Mouse (Mus musculus): Measurements from ENCODE around the gene Dirc2. TPM values are rescaled to one million over a fixed set of nuclear protein-coding genes. Genes with fewer than 3 reads are reported as not detected.

Dirc2 gene
- 10 to 100 TPM; 67.7 to 72.7 TPM for total RNA-seq (2021)

DNA sequence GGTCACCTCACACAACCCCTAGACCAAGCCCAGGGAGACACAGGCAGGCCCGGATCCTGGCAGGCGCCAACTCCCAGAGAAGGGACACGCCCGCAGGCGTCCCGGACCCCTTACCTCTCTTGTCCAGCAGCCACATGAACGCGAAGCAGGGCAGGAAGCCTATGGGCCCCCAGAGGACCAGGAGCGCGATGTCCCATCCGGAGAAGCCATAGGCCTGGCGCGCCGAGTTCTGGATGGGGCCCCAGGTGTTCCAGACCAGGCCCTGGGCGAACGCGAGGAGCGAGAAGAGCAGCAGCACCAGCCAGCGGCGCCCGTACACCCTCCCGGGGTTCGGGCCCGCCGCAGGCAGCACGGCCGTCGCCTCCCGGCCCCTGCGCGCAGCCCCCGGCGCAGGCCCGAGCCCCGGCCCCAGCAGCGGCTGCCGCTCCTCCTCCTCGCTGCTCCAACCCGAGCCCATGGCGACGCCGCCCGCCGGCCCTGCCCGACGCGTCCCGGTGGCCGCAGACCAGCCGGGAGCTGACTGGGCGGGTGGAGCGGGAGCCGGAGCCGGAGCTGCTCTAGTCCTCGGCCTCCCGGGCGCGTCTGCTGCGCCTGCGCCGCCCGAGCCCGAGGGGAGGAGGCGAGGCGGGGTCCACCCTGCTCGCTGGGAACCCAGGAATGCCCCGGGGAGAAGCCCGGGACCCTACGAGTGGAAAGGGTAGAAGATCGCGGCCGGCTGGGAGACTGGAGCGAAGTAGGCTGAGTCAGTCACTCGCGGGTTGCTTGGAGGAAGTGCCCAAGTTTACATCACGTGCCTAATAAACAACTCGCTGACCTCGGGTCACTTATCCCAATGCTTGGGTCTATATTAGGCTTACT lies at the start of gene Dirc2:
Gene Dirc2 (minus strand): TSS at position 572 of the 858 bp plus-strand sequence.
- peak; percentile 81 to 82 for DNase-seq (ENCODE audit: low spot score in 2 of 2)
- intact Hi-C loops (cut with DNase I): loop anchor here (5.0 kb wide), 2 partner anchors 37 to 48 kb away; no protein-coding TSS in a partner anchor

DNA sequence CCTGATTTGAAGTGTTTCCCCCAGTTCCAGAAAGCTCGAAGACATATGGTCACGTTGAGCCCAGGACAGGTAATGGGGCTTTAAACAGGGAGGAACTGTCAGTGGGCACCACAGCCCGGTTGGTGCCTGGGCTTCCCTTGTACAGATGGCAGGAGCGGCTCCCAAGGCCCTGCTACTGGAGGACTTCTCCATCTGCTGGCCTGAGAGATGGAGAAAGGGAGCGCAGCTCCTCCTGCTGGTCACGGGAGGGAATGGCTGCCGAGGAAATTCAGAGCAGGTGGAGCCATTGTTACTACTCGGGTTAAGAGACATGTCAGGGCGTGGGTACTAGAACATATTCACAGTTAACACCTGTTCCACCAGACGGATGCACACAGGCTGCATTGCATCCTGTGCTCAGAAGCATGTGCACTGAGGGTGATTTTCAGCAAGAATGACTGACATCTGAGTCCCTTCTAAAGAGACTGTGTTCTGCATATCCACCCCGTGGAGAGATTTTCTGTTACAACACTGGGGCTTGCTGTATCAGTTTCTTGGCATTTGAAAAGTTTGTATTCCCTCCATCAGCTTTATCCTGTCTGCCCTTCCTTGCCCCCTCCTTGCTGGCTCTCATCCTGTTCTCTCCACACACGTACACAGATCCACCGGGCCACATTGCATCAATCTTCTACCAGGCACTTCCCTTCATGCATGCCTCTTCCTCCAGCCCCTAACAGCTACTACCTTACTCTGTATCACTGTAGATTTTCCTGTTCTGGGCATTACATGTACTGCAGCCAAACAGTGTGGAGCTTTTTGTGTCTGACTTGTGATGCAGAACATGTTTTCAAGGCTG lies 48.3 kb upstream of the Dirc2 start:
- intact Hi-C loops (cut with DNase I): loop anchor here (1.0 to 5.0 kb wide), 4 partner anchors 50 to 495 kb away; partner anchors contain the start of genes Dirc2 and Sema5b
- DNase-seq (ENCODE audit: low spot score in 2 of 2): peak; percentile 75 to 89

DNA sequence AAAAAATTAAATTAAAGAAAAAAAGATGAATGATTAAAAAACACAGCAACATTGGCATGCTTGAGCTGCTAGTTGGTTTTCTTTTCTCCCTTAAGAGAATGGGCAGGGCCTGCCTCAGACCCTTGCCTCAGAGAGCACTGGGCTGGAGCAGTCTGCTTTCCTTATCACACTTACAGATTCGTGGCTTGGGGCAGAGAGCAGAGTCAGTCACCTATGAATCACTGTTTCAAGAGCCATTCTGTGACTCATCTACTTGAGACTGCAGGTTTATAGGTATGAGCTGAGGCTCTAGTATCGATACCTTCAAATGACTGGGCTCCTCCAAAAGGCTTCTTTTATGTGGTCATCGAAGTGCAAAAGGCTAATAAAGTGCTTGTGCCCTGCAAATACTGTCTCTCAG lies 44.0 kb upstream of the Dirc2 start:
- no peak for DNase-seq (ENCODE audit: low spot score in 2 of 2)
- intact Hi-C loops (cut with DNase I): no loop called here

DNA sequence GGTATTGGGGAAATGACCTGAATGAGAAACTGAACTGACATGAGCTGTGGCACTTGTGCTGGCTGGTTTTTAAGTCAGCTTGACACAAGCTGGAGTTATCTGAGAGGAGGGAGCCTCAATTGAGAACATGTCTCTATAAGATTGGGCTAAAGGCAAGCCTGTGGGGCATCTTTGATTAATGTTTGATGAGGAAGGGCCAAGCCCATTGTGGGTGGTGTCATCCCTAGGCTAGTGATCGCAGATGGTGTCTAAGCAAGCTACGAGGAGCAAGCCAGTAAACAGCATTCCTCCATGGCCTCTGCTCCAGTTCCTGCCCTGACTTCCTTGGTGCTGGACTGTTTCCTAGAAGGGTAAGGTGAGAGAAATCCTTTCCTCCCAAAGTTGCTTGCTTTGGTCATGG lies 39.7 kb upstream of the Dirc2 start:
- intact Hi-C loops (cut with DNase I): no loop called here
- DNase-seq (ENCODE audit: low spot score in 2 of 2): no peak

DNA sequence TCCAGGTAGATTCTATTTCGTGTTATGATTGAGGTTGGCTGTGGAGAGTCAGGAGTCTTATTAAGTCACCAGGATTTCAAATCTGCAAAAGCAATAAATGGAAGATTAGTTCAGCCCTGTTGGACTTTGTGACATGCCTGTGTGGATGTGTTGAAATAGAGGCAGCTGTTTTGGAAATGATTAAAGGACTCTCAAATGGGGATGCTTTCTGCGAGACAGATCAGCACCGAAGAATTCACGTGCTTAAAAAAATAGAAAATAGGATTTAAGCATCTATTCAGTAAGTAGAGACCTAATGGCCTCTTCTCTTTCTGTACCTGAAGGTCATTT lies 38.5 kb upstream of the Dirc2 start:
- DNase-seq (ENCODE audit: low spot score in 2 of 2): no peak
- intact Hi-C loops (cut with DNase I): no loop called here

DNA sequence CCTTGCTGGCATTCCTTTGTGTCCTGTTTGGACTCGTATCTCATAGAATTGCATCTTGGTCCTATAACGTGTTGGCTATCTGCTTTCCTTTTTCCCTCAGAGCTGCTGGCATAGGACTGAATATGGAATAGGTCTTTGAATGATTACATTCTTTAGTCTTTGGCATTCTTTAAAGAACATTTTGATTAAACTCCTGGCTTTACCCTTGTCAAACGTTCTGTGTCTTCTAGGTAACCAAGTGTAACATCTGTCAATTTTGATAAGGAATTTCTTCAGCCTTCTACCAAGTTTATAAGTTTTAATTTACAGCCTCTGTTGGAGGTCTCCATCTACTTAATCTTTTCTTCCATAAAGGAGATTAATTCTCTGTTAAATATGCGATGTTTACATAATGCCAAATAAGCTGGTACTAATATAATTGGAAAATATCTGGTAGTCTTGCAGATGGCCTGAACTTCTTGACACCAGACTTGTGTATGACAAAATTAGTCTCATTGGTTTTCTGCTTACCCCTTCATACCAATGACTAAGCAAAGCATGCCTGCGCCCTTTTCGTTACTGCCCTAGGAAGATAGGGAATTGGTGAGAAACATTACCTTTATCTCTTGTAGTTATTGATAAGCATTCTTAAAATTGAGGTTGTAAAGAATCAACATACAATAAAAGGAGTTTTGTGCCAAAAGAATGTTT lies 38.0 kb upstream of the Dirc2 start:
- DNase-seq (ENCODE audit: low spot score in 2 of 2): no peak
- intact Hi-C loops (cut with DNase I): no loop called here

DNA sequence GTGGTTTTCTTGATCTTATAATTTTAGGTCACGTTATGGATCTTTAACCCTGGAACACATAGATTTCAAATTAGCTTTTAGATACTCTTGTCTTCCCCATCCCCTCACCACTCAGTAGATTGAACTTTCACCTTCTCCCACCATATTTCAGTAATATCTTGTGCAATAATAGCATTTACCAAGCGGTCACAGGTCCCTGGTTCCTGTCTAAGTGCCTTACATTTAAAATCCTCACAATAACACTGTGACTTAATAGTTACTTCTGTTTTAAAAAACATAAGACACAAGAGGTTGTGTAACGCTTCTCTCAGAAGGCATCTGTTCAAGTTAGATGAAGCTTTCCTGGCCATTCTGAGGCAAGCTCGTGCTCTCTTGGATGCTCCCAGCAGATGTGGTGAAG lies 34.6 kb upstream of the Dirc2 start:
- no peak for DNase-seq (ENCODE audit: low spot score in 2 of 2)
- intact Hi-C loops (cut with DNase I): no loop called here

DNA sequence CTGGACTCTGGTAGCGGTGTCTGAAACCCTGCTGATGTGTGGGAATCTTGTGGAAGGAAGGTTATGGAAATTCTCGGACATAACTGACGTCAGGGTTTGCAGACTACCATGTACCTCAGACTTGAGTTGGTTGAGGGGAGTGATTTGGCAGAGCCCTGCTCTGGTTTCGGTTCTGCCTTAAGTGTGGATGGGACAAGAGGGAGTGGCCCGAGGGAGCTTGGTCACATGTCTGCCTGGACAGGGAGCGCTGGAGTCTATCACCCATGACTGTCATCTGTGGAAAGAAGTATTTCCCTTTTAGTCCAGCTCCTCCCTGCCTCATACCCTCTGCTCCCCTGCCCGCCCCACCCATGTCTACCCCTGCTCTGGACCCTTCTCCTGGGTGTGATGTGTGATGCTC lies 33.0 kb upstream of the Dirc2 start:
- DNase-seq (ENCODE audit: low spot score in 2 of 2): no peak
- intact Hi-C loops (cut with DNase I): no loop called here

DNA sequence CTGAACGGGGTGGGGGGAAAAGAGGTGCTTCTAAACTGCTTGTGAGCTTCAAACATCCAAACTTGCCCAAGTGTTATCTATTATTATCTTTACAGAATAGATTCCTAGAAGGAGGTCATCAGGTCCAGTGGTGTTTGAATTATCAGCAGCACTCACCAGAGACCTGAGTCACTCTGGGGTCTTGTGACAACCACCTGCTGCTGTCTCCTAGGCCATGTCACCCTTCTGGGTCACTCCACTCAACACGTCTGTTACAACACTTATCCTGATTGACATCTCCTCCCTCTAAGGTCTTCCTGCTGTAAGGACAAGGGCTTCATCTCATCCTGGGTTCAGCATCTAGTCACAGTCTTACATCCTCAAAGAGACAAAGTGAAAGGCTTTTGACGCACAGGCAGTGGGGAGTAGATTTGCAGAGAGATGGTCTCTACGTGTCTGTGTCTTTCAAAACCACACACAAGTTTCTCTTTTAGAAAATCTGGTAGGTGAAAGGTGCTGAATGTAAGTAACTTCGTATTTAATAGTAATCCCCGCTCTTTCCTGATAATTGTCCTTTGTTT lies 22.9 kb upstream of the Dirc2 start:
- DNase-seq (ENCODE audit: low spot score in 2 of 2): no peak
- intact Hi-C loops (cut with DNase I): no loop called here

DNA sequence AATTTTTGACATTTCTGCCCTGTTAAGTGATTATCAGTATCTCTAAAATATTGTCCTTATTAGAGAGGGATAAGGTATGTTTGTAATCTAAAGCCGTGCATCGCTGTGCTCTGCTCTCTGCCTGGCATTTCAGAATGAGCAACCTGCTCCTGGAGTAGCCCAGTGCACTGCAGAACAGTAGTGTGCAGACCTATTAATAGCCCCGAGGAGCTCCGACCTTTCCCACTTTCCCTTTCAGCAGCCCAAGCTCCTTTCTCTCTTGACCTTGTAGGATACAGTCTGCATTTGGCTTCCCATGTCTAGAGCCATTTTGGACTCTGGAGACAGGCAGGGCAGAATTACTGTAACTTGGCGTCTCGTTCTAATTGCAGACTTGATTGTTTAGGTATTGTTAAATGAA lies 19.2 kb upstream of the Dirc2 start:
- intact Hi-C loops (cut with DNase I): no loop called here
- DNase-seq (ENCODE audit: low spot score in 2 of 2): no peak

DNA sequence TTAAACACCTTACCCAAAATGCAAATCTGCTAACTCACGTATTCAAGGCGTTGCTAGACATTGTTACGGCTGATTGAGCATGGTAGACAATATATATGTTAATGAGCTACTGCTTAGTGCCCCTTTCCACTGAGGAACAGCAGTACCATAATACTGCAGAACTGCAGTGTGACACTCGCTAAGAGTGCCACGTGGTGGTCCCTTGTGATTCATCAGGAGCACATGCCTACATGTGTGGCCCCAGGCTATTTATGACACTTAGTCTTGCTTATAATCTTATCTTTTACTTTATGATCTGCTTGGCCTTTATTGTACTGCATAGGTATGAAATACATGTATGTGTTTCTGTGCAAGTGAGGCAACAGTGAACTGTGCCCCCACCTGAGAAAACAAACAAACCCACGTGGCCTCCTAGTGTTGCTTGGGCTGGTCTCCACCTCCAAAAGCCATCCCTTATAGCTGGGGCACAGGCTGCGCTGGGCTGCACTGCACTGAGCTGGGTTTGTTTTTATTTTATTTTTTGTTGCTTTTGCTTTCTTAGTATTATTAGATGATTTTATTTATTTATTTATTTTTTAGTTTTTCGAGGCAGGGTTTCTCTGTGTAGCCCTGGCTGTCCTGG lies 18.5 kb upstream of the Dirc2 start:
- intact Hi-C loops (cut with DNase I): no loop called here

DNA sequence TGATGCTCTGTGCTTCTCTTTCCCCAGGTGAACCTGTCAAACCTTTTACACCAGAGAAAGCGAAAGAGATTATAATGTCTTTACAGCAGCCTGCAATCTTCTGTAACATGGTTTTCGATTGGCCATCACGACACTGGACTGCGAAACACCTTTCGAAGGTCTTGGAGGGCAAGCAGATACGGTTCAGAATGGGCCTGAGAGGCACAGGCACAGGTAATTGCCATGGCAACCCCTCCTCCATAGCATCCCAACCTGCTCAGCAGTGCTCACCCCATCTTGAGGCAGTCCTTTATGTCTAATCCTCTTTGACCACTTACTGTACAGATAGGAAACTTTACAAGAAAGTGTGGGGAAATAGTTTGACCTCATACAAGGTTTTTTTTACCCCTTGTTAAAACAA lies 18.0 kb upstream of the Dirc2 start:
- DNase-seq (ENCODE audit: low spot score in 2 of 2): no peak
- intact Hi-C loops (cut with DNase I): no loop called here

More for the DNA sequence above, 18.5 kb upstream of the Dirc2 start:
- DNase-seq (ENCODE audit: low spot score in 2 of 2): no peak

DNA sequence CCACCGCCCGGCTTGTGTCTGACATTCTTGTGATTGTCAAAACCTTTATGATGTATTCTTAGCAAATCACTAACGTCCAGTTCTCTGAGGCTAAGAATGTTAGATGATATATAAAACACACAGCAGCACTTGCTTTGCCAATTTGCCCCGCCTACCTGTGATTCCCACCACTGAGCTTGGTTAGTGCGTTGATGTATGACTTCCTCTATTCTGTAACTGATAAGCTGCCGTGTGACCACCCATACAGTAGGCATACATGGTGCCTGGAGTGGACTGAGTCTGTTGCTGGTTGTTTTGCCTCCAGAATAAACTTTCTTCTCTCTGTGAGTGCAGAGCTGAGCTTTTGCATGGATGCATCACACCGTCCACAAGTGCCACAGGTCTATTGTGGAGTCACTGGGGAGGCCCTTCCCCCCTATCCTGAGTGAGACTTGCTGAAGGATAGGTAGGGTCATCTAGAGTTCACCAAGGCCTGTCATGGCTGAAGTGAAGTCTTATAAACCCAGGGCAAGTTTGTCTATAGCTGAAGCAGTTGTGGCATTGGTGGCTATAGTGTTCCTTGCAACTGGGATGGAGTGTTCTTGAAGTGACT lies 15.1 kb upstream of the Dirc2 start:
- intact Hi-C loops (cut with DNase I): no loop called here
- DNase-seq (ENCODE audit: low spot score in 2 of 2): no peak

DNA sequence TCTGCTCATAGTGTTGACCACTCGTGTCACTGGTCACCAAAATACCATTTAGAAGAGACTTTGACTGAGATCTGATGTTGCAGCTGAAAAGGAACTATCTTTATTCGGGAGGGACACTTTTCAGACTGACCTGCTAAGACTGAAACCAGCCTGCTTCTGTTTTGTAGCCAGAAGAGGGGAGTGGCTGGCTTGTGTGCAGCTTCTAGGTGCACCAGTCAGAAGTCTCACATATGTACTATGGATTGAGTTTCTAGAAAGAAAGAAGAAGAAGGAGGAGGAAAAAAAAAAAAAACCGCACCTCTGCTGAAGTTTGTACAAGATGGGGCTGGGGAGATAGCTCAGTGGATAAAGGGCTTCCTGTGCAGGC lies 14.0 kb upstream of the Dirc2 start:
- DNase-seq (ENCODE audit: low spot score in 2 of 2): no peak
- intact Hi-C loops (cut with DNase I): no loop called here

DNA sequence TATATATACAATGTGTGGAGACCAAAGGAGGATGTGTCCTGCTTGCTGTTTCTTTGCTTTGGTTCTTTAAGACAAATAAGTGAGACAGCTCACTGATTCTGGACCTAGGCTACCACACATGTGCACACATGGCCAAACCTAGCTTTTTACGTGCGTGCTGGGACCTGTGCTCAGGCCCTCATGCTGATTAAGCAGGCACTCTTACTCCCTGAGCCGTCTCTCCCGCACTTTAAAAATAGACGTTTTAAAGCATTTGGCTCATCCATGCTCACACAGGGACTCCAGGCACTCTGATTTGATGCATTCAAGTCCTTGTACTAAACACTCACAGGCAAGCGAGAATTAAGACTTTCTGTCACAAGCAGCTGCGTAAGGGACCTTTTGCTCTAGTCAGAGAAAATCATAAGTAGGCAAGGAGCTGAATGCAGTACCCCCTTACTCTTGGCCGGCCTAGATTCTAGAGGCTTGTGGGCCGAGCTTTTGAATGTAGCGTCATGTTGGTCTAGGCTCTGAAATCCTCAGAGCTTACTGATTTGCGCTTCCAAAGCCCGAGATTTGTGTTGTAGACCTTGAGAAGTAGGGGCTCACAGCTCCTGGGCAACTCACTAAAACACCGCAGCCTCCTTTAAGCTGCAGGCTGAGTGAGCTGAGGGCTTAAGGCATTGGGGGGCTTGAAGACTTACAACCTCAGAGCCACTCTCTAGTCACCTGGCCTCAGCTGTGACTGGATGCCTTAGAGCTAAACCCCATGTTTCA lies 13.5 kb upstream of the Dirc2 start:
- DNase-seq (ENCODE audit: low spot score in 2 of 2): no peak
- intact Hi-C loops (cut with DNase I): no loop called here

DNA sequence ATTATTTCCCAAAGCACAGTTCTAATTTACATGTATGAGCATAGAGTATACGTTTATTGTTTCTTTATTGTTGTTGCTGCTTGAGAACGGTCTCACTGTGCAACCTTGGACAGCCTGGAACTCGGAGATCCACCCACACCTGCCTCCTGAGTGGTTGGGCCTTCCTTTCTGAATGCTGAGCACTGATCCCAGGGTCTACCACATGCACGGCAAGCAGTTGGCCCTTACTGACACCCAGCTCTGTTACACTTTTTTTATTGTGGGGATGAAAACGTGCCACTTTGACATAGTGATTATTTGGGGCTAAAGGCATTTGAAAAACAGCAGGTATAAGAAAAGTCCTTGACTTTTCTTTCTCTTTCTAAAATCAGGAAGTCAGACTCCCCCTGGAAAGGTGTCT lies 12.5 kb upstream of the Dirc2 start:
- intact Hi-C loops (cut with DNase I): no loop called here
- no peak for DNase-seq (ENCODE audit: low spot score in 2 of 2)

DNA sequence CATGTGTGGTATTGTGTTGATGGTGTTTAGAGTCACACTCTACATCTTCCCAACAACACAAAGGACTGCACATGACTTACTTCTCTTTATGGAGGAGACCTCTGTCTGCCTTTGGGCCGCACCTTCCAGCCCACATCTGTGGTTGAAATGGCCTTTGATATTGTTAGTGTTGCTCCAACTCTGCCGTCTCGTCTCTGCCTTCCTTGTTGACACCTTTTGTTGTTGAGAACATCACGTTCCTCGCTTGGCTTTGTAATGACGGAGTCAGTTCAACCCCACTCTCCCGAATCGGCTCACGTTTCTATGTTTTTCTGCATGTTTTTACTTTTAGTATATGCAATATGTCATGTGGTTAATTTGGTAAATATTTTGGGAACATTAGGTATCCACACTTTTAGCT lies 11.9 kb upstream of the Dirc2 start:
- intact Hi-C loops (cut with DNase I): no loop called here
- no peak for DNase-seq (ENCODE audit: low spot score in 2 of 2)

DNA sequence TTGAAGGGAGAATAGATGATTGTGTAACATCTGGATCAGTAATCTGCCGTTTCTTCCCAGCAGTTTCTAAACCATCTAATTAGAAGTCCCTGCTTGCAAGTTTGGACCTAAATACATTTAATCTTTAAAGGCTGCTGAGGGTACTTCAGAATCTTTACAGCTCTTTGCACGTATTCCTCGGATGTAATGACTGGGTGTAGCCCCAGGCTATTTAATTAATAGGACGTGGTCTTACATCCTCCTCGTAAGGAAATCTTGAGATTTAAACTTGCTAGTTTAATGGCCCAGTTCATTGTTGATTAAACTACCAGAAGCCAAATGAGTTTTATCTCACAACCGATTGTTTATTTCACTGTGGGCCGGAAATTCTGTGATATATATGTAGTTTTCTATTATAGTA lies 10.5 kb upstream of the Dirc2 start:
- DNase-seq (ENCODE audit: low spot score in 2 of 2): no peak
- intact Hi-C loops (cut with DNase I): no loop called here

DNA sequence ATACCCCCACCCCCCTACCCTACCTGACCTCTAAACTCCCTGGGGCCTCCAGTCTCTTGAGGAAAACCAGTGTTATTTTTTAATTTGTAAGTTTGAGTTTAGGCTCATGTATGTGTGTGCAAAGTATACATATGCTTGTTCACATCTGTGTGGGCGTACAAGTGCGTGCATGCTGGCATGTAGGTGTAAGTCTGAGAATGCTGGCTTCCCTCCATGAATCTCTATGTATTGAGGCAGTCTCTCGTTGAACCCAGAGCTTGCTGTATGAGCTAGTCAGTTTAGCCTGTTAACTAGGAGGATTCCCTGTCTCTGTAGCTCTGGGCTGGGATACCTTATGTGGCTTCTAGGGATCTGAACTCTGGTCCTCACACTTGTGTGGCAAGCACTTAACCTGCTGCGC lies 8.6 kb upstream of the Dirc2 start:
- intact Hi-C loops (cut with DNase I): no loop called here
- DNase-seq (ENCODE audit: low spot score in 2 of 2): peak in 1 of 2 experiments; percentile 53
